ENCODE assay signal across 28 mouse cellular contexts in genomic region chr2:125924554-125924953, GRCm38 (mm10).
"Had no signal": no experiment of that assay in that cellular context is flagged by ENCODE, and none has a peak within 500 bp of the region (broad histone marks: within the 10 kb centered on the region; RNA-seq: fewer than 3 reads in every experiment).

No protein-coding gene starts in this region.

- H3K4me1 ChIP-seq: limb, embryonic 10.5 days; liver, embryonic 12.5 days; liver, embryonic 15.5 days; midbrain, embryonic 10.5 days; midbrain, embryonic 12.5 days; midbrain, embryonic 13.5 days; midbrain, embryonic 15.5 days; neural tube, embryonic 12.5 days had no signal

- H3K9ac ChIP-seq: limb, embryonic 12.5 days; limb, embryonic 13.5 days; limb, embryonic 15.5 days; liver, embryonic 12.5 days; liver, embryonic 13.5 days; liver, embryonic 14.5 days; liver, embryonic 15.5 days; liver, postnatal 0 days; lung, embryonic 14.5 days; lung, embryonic 15.5 days; midbrain, embryonic 12.5 days; midbrain, embryonic 13.5 days; midbrain, embryonic 15.5 days; neural tube, embryonic 12.5 days had no signal

- H3K27ac ChIP-seq: limb, embryonic 10.5 days; limb, embryonic 12.5 days; limb, embryonic 13.5 days; limb, embryonic 15.5 days; liver, embryonic 12.5 days; liver, embryonic 13.5 days; liver, embryonic 14.5 days; liver, embryonic 15.5 days; lung, embryonic 15.5 days; macrophage; midbrain, embryonic 10.5 days; midbrain, embryonic 12.5 days; midbrain, embryonic 13.5 days; midbrain, embryonic 15.5 days; neural tube, embryonic 12.5 days had no signal

- H3K27me3 ChIP-seq: limb, embryonic 12.5 days; limb, embryonic 13.5 days; limb, embryonic 15.5 days; liver, embryonic 12.5 days; liver, embryonic 13.5 days; liver, embryonic 15.5 days; lung, embryonic 15.5 days; megakaryocyte, embryonic 14.5 days; midbrain, embryonic 12.5 days; midbrain, embryonic 13.5 days; midbrain, embryonic 15.5 days; neural tube, embryonic 12.5 days had no signal

- H3K36me3 ChIP-seq: limb, embryonic 10.5 days; liver, embryonic 13.5 days; liver, embryonic 15.5 days; lung, embryonic 15.5 days; midbrain, embryonic 12.5 days; midbrain, embryonic 13.5 days; midbrain, embryonic 15.5 days; neural tube, embryonic 12.5 days had no signal

- DNase-seq: left cerebral cortex, postnatal 4 days; liver; liver, embryonic 13.5 days; liver, postnatal 0 days; lung, adult 18-20 months; lung, adult 2 months; lung, embryonic 14.5 days; lung, postnatal 10 days; lung, postnatal 14 days; lung, postnatal 36 days; lung, postnatal 4 days; midbrain, embryonic 14.5 days had no signal

- H3K4me3 ChIP-seq: limb, embryonic 10.5 days; limb, embryonic 12.5 days; limb, embryonic 13.5 days; limb, embryonic 15.5 days; liver, embryonic 12.5 days; liver, embryonic 13.5 days; liver, embryonic 15.5 days; lung, embryonic 15.5 days; megakaryocyte, embryonic 14.5 days; midbrain, embryonic 10.5 days; midbrain, embryonic 12.5 days; midbrain, embryonic 13.5 days; midbrain, embryonic 15.5 days; myocyte; neural tube, embryonic 12.5 days had no signal
